Mouse (Mus musculus): ENCODE data around the gene Gpc3.
A peak's percentile ranks its signal among the peaks of the same experiment; 100 is the strongest.
"Not testable (repeated sequence)": the region's sequence is repeated elsewhere in the genome, so short reads cannot be mapped to it uniquely, and the experiment has no call there.

The Gpc3 gene

GRCm38 (mm10) chrX:52281103-52281900, 332.4 kb downstream of the Gpc3 start:
- DNase-seq (ENCODE audit: low spot score): no peak

- no peak for DNase-seq (ENCODE audit: low spot score)
These were observed 334.9 kb downstream of the Gpc3 start for GRCm38 (mm10) chrX:52278687-52279359.

GRCm38 (mm10) chrX:52277599-52277998, 336.2 kb downstream of the Gpc3 start:
- no peak for DNase-seq (ENCODE audit: low spot score)

- DNase-seq (ENCODE audit: low spot score): peak; percentile 10
These were observed 340.7 kb downstream of the Gpc3 start for GRCm38 (mm10) chrX:52273016-52273415.

GRCm38 (mm10) chrX:52261991-52262390, 351.8 kb downstream of the Gpc3 start:
- DNase-seq (ENCODE audit: low spot score): no peak

GRCm38 (mm10) chrX:52261546-52261945, 352.2 kb downstream of the Gpc3 start:
- DNase-seq (ENCODE audit: low spot score): peak; percentile 7

- not testable (repeated sequence) for DNase-seq (ENCODE audit: low spot score)
These were observed 354.0 kb downstream of the Gpc3 start for GRCm38 (mm10) chrX:52259771-52260170.

GRCm38 (mm10) chrX:52254526-52254925, 359.2 kb downstream of the Gpc3 start:
- no peak for DNase-seq (ENCODE audit: low spot score)

- no peak for DNase-seq (ENCODE audit: low spot score)
These were observed 368.0 kb downstream of the Gpc3 start for GRCm38 (mm10) chrX:52245694-52246297.

GRCm38 (mm10) chrX:52237470-52237869, 376.3 kb downstream of the Gpc3 start:
- DNase-seq (ENCODE audit: low spot score): peak; percentile 44

GRCm38 (mm10) chrX:52231984-52232383, 381.8 kb downstream of the Gpc3 start:
- no peak for DNase-seq (ENCODE audit: low spot score)

GRCm38 (mm10) chrX:52230711-52231110, 383.0 kb downstream of the Gpc3 start:
- no peak for DNase-seq (ENCODE audit: low spot score)
